Mouse (Mus musculus) lung, adult 2 months (tissue): ENCODE results near the gene Ramp3. TPM values are rescaled to one million over a fixed set of nuclear protein-coding genes. Genes with fewer than 3 reads are reported as not detected.

ENCODE experiments used
- DNase-seq: peaks from one replicate; pipeline ENCODE4 v3.0.0; 2022
- H3K4me1 ChIP-seq: fragments of 200-500 bp; 2 replicates; pipeline ENCODE4 v1.6.1; 2011; ENCODE audit warnings: low read length; ENCODE audit not compliant: control insufficient read depth, insufficient read depth
- H3K4me3 ChIP-seq: fragments of 200-500 bp; replicated peaks from 2 replicates; pipeline ENCODE3; 2011; ENCODE audit warnings: low read depth, mild to moderate bottlenecking, control low read depth, low read length; ENCODE audit errors: extremely low read depth
- CTCF ChIP-seq: fragments of 200-500 bp; IDR thresholded peaks from 2 replicates; pipeline ENCODE4 v1.5.1; 2011; ENCODE audit warnings: mild to moderate bottlenecking, low read length, control low read depth; ENCODE audit not compliant: insufficient read depth
- POLR2A ChIP-seq: fragments of 200-500 bp; IDR thresholded peaks from 2 replicates; pipeline ENCODE4 v1.6.1; 2011; ENCODE audit warnings: low read depth, mild to moderate bottlenecking, control low read depth, low read length, borderline replicate concordance; ENCODE audit errors: extremely low read depth
- WGBS: fragments of 180-500 bp; shearing (Covaris S2); methylation state at CpG from one replicate; pipeline ENCODE4 v1.1.7; 2018; 5-methylcytosine and 5-hydroxymethylcytosine counted together
- polyA plus RNA-seq: library from polyadenylated mRNA; depleted of rRNA; stranded (reverse); fragments of >200 nt; gene quantifications from 2 replicates; pipeline ENCODE4 v1.2.3, GENCODE M21; 2012; rRNA removed

The Ramp3 gene
- polyA plus RNA-seq, 1 experiment: 8.7 TPM

DNA sequence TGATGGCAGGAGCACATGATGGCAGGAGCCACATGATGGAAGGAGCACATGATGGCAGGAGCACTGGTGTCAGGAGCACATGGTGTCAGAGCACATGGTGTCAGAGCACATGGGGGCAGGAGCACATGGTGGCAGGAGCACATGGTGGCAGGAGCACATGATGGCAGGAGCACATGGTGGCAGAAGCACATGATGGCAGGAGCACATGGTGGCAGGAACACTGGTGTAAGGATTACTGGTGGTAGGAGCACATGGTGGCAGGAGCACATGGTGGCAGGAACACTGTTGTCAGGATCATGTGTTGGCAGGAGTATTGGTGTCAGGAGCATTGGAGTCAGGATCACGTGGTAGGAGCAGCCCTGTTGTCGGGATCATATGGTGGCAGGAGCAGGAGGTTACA, 52.1 kb downstream of the Ramp3 start:
- no peak overlapping the region for H3K4me3 ChIP-seq
- TF ChIP-seq CTCF: no peak
- TF ChIP-seq POLR2A: no peak
- no peak for DNase-seq
- 66% methylated on average over 2 of the region's 2 CpGs for WGBS
- H3K4me1 ChIP-seq: no peaks in the 10 kb centered on the region

DNA sequence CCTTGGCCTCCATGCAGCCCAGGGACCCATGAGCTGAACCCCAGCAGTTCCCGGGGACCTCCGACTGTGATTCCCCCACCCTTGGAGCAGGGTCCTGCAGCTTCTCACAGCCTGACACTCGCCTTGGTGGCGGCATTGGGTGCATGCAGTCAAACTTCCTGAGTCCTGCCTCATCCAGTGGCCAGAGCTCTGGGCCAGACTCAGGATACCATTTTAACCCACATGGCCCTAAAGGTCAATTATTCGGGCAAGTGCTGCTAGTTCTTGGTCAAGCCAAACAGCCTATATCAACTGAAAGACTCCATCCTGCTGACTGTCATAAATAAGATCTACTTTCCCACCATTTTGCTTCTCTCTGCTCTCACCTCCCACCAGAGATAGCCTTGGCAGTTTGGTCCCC, 62.4 kb downstream of the Ramp3 start:
- Histone ChIP-seq H3K4me1 (no peaks in the 10 kb centered on the region), H3K4me3 (no peak overlapping the region)
- WGBS: 87% methylated on average over 5 of the region's 5 CpGs
- DNase-seq: no peak
- TF ChIP-seq CTCF: no peak
- TF ChIP-seq POLR2A: no peak

DNA sequence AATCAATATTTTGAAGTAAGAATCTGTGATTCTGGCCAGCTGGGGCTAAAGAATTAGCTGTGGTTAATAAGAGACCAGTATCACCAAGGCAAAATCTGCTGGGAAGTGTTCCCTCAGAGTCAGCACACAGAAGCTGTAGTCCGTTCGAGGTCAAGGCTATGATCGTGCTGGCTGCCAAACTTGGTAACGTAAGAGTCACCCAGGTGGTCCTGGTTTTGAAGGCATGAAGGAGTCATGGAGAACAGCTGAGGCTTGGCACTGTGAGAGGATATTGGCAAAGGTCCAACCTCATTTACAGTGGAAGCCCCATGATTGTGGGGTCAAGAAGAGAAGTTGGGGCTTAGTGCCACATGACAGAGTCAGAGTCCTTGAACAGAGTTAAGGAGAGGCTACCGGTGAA, 68.6 kb downstream of the Ramp3 start:
- no peak for DNase-seq
- Histone ChIP-seq H3K4me1 (no peaks in the 10 kb centered on the region), H3K4me3 (no peak overlapping the region)
- TF ChIP-seq CTCF: no peak
- TF ChIP-seq POLR2A: no peak
- 90% methylated on average over 5 of the region's 5 CpGs for WGBS

Other genes starting within 250 kb of the Ramp3 start
- 407 and 532 TPM in 2 replicates for gene Ppia, start 243.1 kb upstream of the Ramp3 start, polyA plus RNA-seq
- 39.1 and 51.4 TPM in 2 replicates for gene H2afv, start 214.1 kb upstream of the Ramp3 start, polyA plus RNA-seq
- gene Purb, start 182.6 kb upstream of the Ramp3 start, polyA plus RNA-seq: 10.7 and 11.0 TPM in 2 replicates
- gene Myo1g, start 137.6 kb upstream of the Ramp3 start, polyA plus RNA-seq: 37.1 and 52.3 TPM in 2 replicates
- 77.3 and 100 TPM in 2 replicates for gene Ccm2, start 111.6 kb upstream of the Ramp3 start, polyA plus RNA-seq
- 2.8 and 4.4 TPM in 2 replicates for gene Nacad, start 52.5 kb upstream of the Ramp3 start, polyA plus RNA-seq
- 51.6 and 53.3 TPM in 2 replicates for gene Tbrg4, start 32.5 kb upstream of the Ramp3 start, polyA plus RNA-seq
- not detected in 2 replicates for gene Wap, start 19.9 kb upstream of the Ramp3 start, polyA plus RNA-seq
- gene Gm11983, start 179.1 kb downstream of the Ramp3 start, polyA plus RNA-seq: not detected in 2 replicates